Mouse (Mus musculus): ENCODE measurements around the gene Ppp2r5a.

Gene Ppp2r5a

GRCm38 (mm10) chr1:191380843-191381242 is 22.2 kb downstream of the Ppp2r5a start:
- no peak for DNase-seq (ENCODE audit: low spot score)

- DNase-seq (ENCODE audit: low spot score): no peak
Measured at GRCm38 (mm10) chr1:191378080-191378479, 25.0 kb downstream of the Ppp2r5a start.

- DNase-seq (ENCODE audit: low spot score): no peak
Measured at GRCm38 (mm10) chr1:191375644-191375998, 27.5 kb downstream of the Ppp2r5a start.

GRCm38 (mm10) chr1:191374993-191375643 is 28.0 kb downstream of the Ppp2r5a start:
- DNase-seq (ENCODE audit: low spot score): no peak

- DNase-seq (ENCODE audit: low spot score): no peak
Measured at GRCm38 (mm10) chr1:191369140-191369539, 33.9 kb downstream of the Ppp2r5a start.

- DNase-seq (ENCODE audit: low spot score): no peak
Measured at GRCm38 (mm10) chr1:191368193-191368592, 34.9 kb downstream of the Ppp2r5a start.

GRCm38 (mm10) chr1:191364477-191364876 is 38.6 kb downstream of the Ppp2r5a start:
- DNase-seq (ENCODE audit: low spot score): no peak

GRCm38 (mm10) chr1:191362412-191362811 is 40.7 kb downstream of the Ppp2r5a start:
- DNase-seq (ENCODE audit: low spot score): no peak

GRCm38 (mm10) chr1:191359478-191359877 is 43.6 kb downstream of the Ppp2r5a start:
- DNase-seq (ENCODE audit: low spot score): no peak

- DNase-seq (ENCODE audit: low spot score): no peak
Measured at GRCm38 (mm10) chr1:191356936-191357335, 46.1 kb downstream of the Ppp2r5a start.

GRCm38 (mm10) chr1:191353836-191354235 is 49.2 kb downstream of the Ppp2r5a start:
- no peak for DNase-seq (ENCODE audit: low spot score)

- DNase-seq (ENCODE audit: low spot score): peak; percentile 61
Measured at GRCm38 (mm10) chr1:191352786-191353488, 50.1 kb downstream of the Ppp2r5a start.

GRCm38 (mm10) chr1:191350355-191350754 is 52.7 kb downstream of the Ppp2r5a start:
- DNase-seq (ENCODE audit: low spot score): no peak

GRCm38 (mm10) chr1:191349486-191350037 is 53.5 kb downstream of the Ppp2r5a start:
- DNase-seq (ENCODE audit: low spot score): no peak

- no peak for DNase-seq (ENCODE audit: low spot score)
Measured at GRCm38 (mm10) chr1:191348996-191349395, 54.1 kb downstream of the Ppp2r5a start.

- no peak for DNase-seq (ENCODE audit: low spot score)
Measured at GRCm38 (mm10) chr1:191348592-191348991, 54.5 kb downstream of the Ppp2r5a start.

- DNase-seq (ENCODE audit: low spot score): no peak
Measured at GRCm38 (mm10) chr1:191347602-191348001, 55.5 kb downstream of the Ppp2r5a start.

GRCm38 (mm10) chr1:191340530-191340929 is 62.5 kb downstream of the Ppp2r5a start:
- DNase-seq (ENCODE audit: low spot score): no peak

- no peak for DNase-seq (ENCODE audit: low spot score)
Measured at GRCm38 (mm10) chr1:191339876-191340275, 63.2 kb downstream of the Ppp2r5a start.

- DNase-seq (ENCODE audit: low spot score): no peak
Measured at GRCm38 (mm10) chr1:191334500-191334899, 68.6 kb downstream of the Ppp2r5a start.

GRCm38 (mm10) chr1:191330356-191330755 is 72.7 kb downstream of the Ppp2r5a start:
- no peak for DNase-seq (ENCODE audit: low spot score)

GRCm38 (mm10) chr1:191328019-191328441 is 75.0 kb downstream of the Ppp2r5a start:
- DNase-seq (ENCODE audit: low spot score): no peak

GRCm38 (mm10) chr1:191327258-191327657 is 75.8 kb downstream of the Ppp2r5a start:
- DNase-seq (ENCODE audit: low spot score): no peak
